Mouse (Mus musculus) neural tube, embryonic 14.5 days (tissue): ENCODE data around the gene Ddx39b. TPM values are rescaled to one million over a fixed set of nuclear protein-coding genes. Genes with fewer than 3 reads are reported as not detected.

Experiments
- ATAC-seq: fragments of 200-750 bp; cut with Nextera tagmentation; 2 replicates; pipeline ENCODE4 v1.8.0; 2017; ENCODE audit warnings: low read depth, mild to moderate bottlenecking, moderate TSS enrichment, moderate library complexity
- H3K27ac ChIP-seq: fragments of 300-500 bp; sonication (generic); 2 replicates; pipeline ENCODE4 v1.5.1; 2014; ENCODE audit warnings: low read depth, mild to moderate bottlenecking, control low read depth, low read length, moderate library complexity, mixed read lengths
- H3K27me3 ChIP-seq: fragments of 300-500 bp; sonication (generic); 2 replicates; pipeline ENCODE4 v1.6.1; 2014; ENCODE audit warnings: low read length; ENCODE audit not compliant: control insufficient read depth, insufficient read depth
- H3K36me3 ChIP-seq: fragments of 300-500 bp; sonication (generic); 2 replicates; pipeline ENCODE4 v1.6.1; 2014; ENCODE audit warnings: low read length, mixed read lengths; ENCODE audit not compliant: control insufficient read depth, insufficient read depth
- H3K4me1 ChIP-seq: fragments of 300-500 bp; sonication (generic); 2 replicates; pipeline ENCODE4 v1.6.1; 2014; ENCODE audit warnings: low read length; ENCODE audit not compliant: control insufficient read depth, insufficient read depth
- H3K4me2 ChIP-seq: fragments of 300-500 bp; sonication (generic); 2 replicates; pipeline ENCODE4 v1.6.1; 2014; ENCODE audit warnings: mild to moderate bottlenecking, low read depth, low read length, control low read depth
- H3K4me3 ChIP-seq: fragments of 300-500 bp; sonication (generic); 2 replicates; pipeline ENCODE4 v1.5.1; 2014; ENCODE audit warnings: low read depth, low read length, control low read depth, mixed read lengths
- H3K9ac ChIP-seq: fragments of 300-500 bp; sonication (generic); replicated peaks from 2 replicates; pipeline ENCODE4 v1.6.1; 2014; ENCODE audit warnings: low read depth, mild to moderate bottlenecking, control low read depth, low read length, mixed read lengths
- H3K9me3 ChIP-seq: fragments of 300-500 bp; sonication (generic); 2 replicates; pipeline ENCODE4 v1.6.1; 2016; ENCODE audit warnings: low read length; ENCODE audit not compliant: control insufficient read depth
- WGBS: fragments of 180-500 bp; shearing (Covaris S2); extraction: QIAGEN DNeasy Blood & Tissue Kit; methylation state at CpG from one replicate; pipeline ENCODE4 v1.1.7; 2014; 5-methylcytosine and 5-hydroxymethylcytosine counted together
- polyA plus RNA-seq: library from polyadenylated mRNA; unstranded; fragments of >200 nt; fragmentation: Nextera tagmentation; extraction: Ambion mirVana; gene quantifications from 2 replicates; pipeline ENCODE4 v1.2.1, GENCODE M21; 2014

The Ddx39b gene
- polyA plus RNA-seq, 1 experiment from 2014 or later: 383 TPM

GRCm38 (mm10) chr17:35248986-35249385, 7.4 kb downstream of the Ddx39b start:
- WGBS: 89% methylated on average over 14 of the region's 14 CpGs
- Histone ChIP-seq H3K9ac (no peak overlapping the region), H3K27me3 (no peaks in the 10 kb centered on the region), H3K4me3 (no peak overlapping the region), H3K4me1 (peaks cover 22% of the 10 kb centered on the region), H3K36me3 (peaks cover 98% of the 10 kb centered on the region), H3K27ac (no peak overlapping the region), H3K9me3 (no peaks in the 10 kb centered on the region), H3K4me2 (no peak overlapping the region)
- ATAC-seq: no peak

GRCm38 (mm10) chr17:35249451-35250197, 8.1 kb downstream of the Ddx39b start:
- Histone ChIP-seq H3K36me3 (peaks cover 95% of the 10 kb centered on the region), H3K9ac (no peak overlapping the region), H3K4me2 (no peak overlapping the region), H3K27me3 (no peaks in the 10 kb centered on the region), H3K4me1 (peaks cover 15% of the 10 kb centered on the region), H3K27ac (no peak overlapping the region), H3K4me3 (no peak overlapping the region), H3K9me3 (no peaks in the 10 kb centered on the region)
- WGBS: 83% methylated on average over 19 of the region's 19 CpGs
- no peak for ATAC-seq

GRCm38 (mm10) chr17:35250348-35251120, 9.0 kb downstream of the Ddx39b start:
- no peak overlapping the region for H3K9ac ChIP-seq
- 93% methylated on average over 3 of the region's 3 CpGs for WGBS

DNA sequence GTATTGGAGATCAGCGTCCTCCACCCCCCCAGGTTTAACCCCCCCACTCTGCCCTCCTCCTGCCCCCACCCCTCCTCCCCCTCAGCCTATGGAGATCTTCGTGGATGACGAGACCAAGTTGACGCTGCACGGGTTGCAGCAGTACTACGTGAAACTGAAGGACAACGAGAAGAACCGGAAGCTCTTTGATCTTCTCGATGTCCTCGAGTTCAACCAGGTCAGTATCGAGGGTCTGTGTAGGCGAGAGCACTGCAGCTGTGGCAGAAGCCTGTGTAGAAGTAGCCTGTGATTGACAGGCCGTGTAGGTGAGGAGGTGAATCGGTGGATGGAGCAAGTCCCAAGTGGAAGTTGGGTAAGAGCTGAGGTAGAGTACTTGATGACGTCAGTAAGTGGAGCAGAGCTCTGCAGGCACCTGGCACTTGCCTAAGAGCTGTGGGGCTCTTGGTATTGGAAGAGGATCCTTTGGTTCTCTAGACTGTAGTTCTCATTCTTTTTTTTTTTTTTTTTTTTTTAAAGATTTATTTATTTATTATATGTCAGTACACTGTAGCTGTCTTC, 9.7 kb downstream of the Ddx39b start:
- whole genome bisulfite sequencing: 87% methylated on average over 15 of the region's 15 CpGs
- Histone ChIP-seq H3K4me3 (no peak overlapping the region), H3K27me3 (no peaks in the 10 kb centered on the region), H3K9ac (no peak overlapping the region), H3K4me2 (no peak overlapping the region), H3K36me3 (peaks cover 79% of the 10 kb centered on the region), H3K4me1 (0 out of 2 replicates have a peak, but pooled peaks cover 2% of the 10 kb centered on the region), H3K9me3 (no peaks in the 10 kb centered on the region), H3K27ac (no peak overlapping the region)
- ATAC-seq: no peak

More at GRCm38 (mm10) chr17:35250348-35251120, 9.0 kb downstream of the Ddx39b start:
- Histone ChIP-seq H3K27ac (no peak overlapping the region), H3K36me3 (peaks cover 86% of the 10 kb centered on the region), H3K4me3 (no peak overlapping the region), H3K27me3 (no peaks in the 10 kb centered on the region), H3K9me3 (no peaks in the 10 kb centered on the region), H3K4me2 (no peak overlapping the region), H3K4me1 (0 out of 2 replicates have a peak, but pooled peaks cover 6% of the 10 kb centered on the region)
- no peak for ATAC-seq

DNA sequence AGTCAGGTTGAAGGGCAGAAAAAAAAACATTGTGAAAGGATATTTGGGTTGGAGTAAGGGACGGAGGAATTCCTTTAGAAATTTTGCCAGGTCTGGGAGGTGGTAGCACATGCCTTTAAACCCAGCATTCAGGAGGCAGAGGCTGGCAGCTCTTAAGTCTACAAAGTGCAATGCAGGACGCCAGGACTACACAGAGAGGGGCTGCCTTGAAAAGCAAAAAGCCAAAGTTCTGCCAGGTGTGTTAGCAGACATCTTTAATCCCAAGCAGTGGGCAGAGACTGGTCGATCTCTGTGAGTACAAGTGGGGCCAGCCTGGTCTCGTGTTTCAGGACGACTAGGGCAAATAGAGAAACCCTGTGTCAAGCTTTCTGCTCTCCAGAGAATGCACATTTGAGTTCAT, 10.4 kb downstream of the Ddx39b start:
- Histone ChIP-seq H3K9ac (no peak overlapping the region), H3K27ac (no peak overlapping the region), H3K4me1 (no peaks in the 10 kb centered on the region), H3K9me3 (no peaks in the 10 kb centered on the region), H3K36me3 (peaks cover 71% of the 10 kb centered on the region), H3K4me3 (no peak overlapping the region), H3K27me3 (no peaks in the 10 kb centered on the region), H3K4me2 (no peak overlapping the region)
- WGBS: 93% methylated on average over 5 of the region's 5 CpGs
- ATAC-seq: no peak

- no peak overlapping the region for H3K9ac ChIP-seq
- no peak overlapping the region for H3K4me3 ChIP-seq
- H3K36me3 ChIP-seq: peaks cover 63% of the 10 kb centered on the region
- ATAC-seq: no peak
- H3K27me3 ChIP-seq: no peaks in the 10 kb centered on the region
- WGBS: 87% methylated on average over 18 of the region's 18 CpGs
- H3K4me2 ChIP-seq: no peak overlapping the region
- no peak overlapping the region for H3K27ac ChIP-seq
- no peaks in the 10 kb centered on the region for H3K9me3 ChIP-seq
- H3K4me1 ChIP-seq: no peaks in the 10 kb centered on the region
Observed at GRCm38 (mm10) chr17:35252619-35253292, 11.2 kb downstream of the Ddx39b start.

- Histone ChIP-seq H3K4me3 (no peak overlapping the region), H3K9me3 (no peaks in the 10 kb centered on the region), H3K9ac (no peak overlapping the region), H3K4me1 (no peaks in the 10 kb centered on the region), H3K27ac (no peak overlapping the region), H3K27me3 (no peaks in the 10 kb centered on the region), H3K36me3 (peaks cover 56% of the 10 kb centered on the region), H3K4me2 (no peak overlapping the region)
- peak; percentile 13; the same call in 1 of the 2 replicates for ATAC-seq
- WGBS: 88% methylated on average over 32 of the region's 32 CpGs
Observed at GRCm38 (mm10) chr17:35253293-35254093, 11.9 kb downstream of the Ddx39b start.
